In the genomic region with DNA sequence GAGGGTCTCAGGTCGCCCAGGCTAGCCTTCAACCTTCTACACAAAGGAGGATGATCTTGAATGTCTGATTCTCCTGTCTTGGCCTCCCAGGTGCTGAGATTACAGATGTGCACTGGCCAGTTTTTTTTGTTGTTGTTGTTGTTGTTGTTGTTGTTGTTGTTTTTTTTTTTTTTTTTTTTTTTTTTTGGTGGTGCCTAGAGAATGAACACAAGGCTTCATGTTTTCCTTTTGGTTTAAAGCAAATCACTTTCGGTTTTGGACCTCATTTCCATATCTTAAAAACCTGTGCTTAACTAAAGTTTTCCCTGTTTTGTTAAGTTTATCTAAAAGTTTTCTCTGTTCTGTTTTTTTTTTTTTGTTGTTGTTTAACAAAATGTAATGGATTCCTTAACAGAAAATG, we compare ENCODE assay signal across 8 mouse cellular contexts. TPM values are rescaled to one million over a fixed set of nuclear protein-coding genes. Genes with fewer than 3 reads are reported as not detected.
DNase-seq lines count a peak whose midpoint lies in the region; ATAC-seq and TF ChIP-seq lines count a peak whose summit lies in the region.

No protein-coding gene starts in this region.

- 5% methylated on average over 2 of the region's 2 CpGs for WGBS in heart, embryonic 11.5 days (ENCODE audit: insufficient replicate concordance)
- WGBS in forebrain, embryonic 15.5 days = 6% methylated on average over 2 of the region's 2 CpGs
- WGBS in liver, embryonic 16.5 days (ENCODE audit: insufficient replicate concordance) = 7% methylated on average over 2 of the region's 2 CpGs

- peak overlapping the region; percentile 98 for H3K4me3 ChIP-seq in heart, embryonic 11.5 days (ENCODE audit: low read depth, low read length)
- peak overlapping the region; percentile 94 for H3K4me3 ChIP-seq in C2C12 (ENCODE audit: insufficient read depth, poor library complexity, severe bottlenecking)
- H3K4me3 ChIP-seq in forebrain, embryonic 15.5 days = peak overlapping the region; percentile 90
- H3K4me3 ChIP-seq in liver, embryonic 16.5 days (ENCODE audit: low read depth, low read length) = peak overlapping the region; percentile 96

- H3K79me3 ChIP-seq in C2C12 (ENCODE audit: low read depth) = peaks cover 63% of the 10 kb centered on the region

- peak overlapping the region; percentile 84 for H3ac ChIP-seq in C2C12 (ENCODE audit: control insufficient read depth, insufficient read length, low read depth)

- TF ChIP-seq CTCF in C2C12 (IDR thresholded peaks at IDR 0.05; ENCODE audit: control insufficient read depth, insufficient read depth, insufficient read length) = no peak

- H3K27ac ChIP-seq in heart, embryonic 11.5 days (ENCODE audit: low read depth, low read length) = no peak overlapping the region
- no peak overlapping the region for H3K27ac ChIP-seq in forebrain, embryonic 15.5 days (replicated peaks)
- no peak overlapping the region; the same call in 1 of the 2 replicates for H3K27ac ChIP-seq in liver, embryonic 16.5 days (ENCODE audit: low read length)

- peaks cover 67% of the 10 kb centered on the region for H3K79me2 ChIP-seq in C2C12 (ENCODE audit: control insufficient read depth, insufficient read depth)

- DNase-seq in heart, adult 8-10 months (ENCODE audit: low spot score) = no peak
- DNase-seq in embryo, embryonic 11 days = no peak
- DNase-seq in frontal cortex, postnatal 25 days (ENCODE audit: low spot score in 2 of 2) = no peak
- DNase-seq in right cerebral cortex, postnatal 36 days (ENCODE audit: low spot score in 2 of 2) = no peak

- H3K4me1 ChIP-seq in heart, embryonic 11.5 days (ENCODE audit: control insufficient read depth, insufficient read depth, low read length) = peaks cover 27% of the 10 kb centered on the region
- H3K4me1 ChIP-seq in forebrain, embryonic 15.5 days = peaks cover 64% of the 10 kb centered on the region
- peaks cover 22% of the 10 kb centered on the region for H3K4me1 ChIP-seq in liver, embryonic 16.5 days (ENCODE audit: control insufficient read depth, low read depth, low read length)

- H3K4me2 ChIP-seq in heart, embryonic 11.5 days = peak overlapping the region; percentile 80
- peak overlapping the region; percentile 95 for H3K4me2 ChIP-seq in forebrain, embryonic 15.5 days (replicated peaks)
- peak overlapping the region; percentile 96 for H3K4me2 ChIP-seq in liver, embryonic 16.5 days (ENCODE audit: low read depth, low read length)

- no peaks in the 10 kb centered on the region for H3K9me3 ChIP-seq in heart, embryonic 11.5 days (replicated peaks; ENCODE audit: control insufficient read depth, low read length)
- no peaks in the 10 kb centered on the region for H3K9me3 ChIP-seq in forebrain, embryonic 15.5 days
- no peaks in the 10 kb centered on the region for H3K9me3 ChIP-seq in liver, embryonic 16.5 days (replicated peaks; ENCODE audit: control insufficient read depth, low read length)

- peak overlapping the region; percentile 98; the same call in 1 of the 2 replicates for H3K9ac ChIP-seq in heart, embryonic 11.5 days (ENCODE audit: low read depth, low read length)
- H3K9ac ChIP-seq in forebrain, embryonic 15.5 days (replicated peaks) = peak overlapping the region; percentile 78
- peak overlapping the region; percentile 95 for H3K9ac ChIP-seq in liver, embryonic 16.5 days (ENCODE audit: low read depth, low read length)

- no peaks in the 10 kb centered on the region for H3K27me3 ChIP-seq in heart, embryonic 11.5 days (ENCODE audit: control insufficient read depth, insufficient read depth, low read length)
- H3K27me3 ChIP-seq in C2C12 (ENCODE audit: control insufficient read depth, insufficient read depth, insufficient read length) = no peaks in the 10 kb centered on the region
- no peaks in the 10 kb centered on the region for H3K27me3 ChIP-seq in forebrain, embryonic 15.5 days
- H3K27me3 ChIP-seq in liver, embryonic 16.5 days (ENCODE audit: control insufficient read depth, insufficient read depth, low read depth, low read length) = no peaks in the 10 kb centered on the region

- no peaks in the 10 kb centered on the region for H3K36me3 ChIP-seq in heart, embryonic 11.5 days (ENCODE audit: control insufficient read depth, insufficient read depth, low read length)
- peaks cover 48% of the 10 kb centered on the region for H3K36me3 ChIP-seq in C2C12 (ENCODE audit: control insufficient read depth, insufficient read depth)
- H3K36me3 ChIP-seq in forebrain, embryonic 15.5 days = no peaks in the 10 kb centered on the region; the same call in 1 of the 2 replicates
- H3K36me3 ChIP-seq in liver, embryonic 16.5 days (ENCODE audit: control insufficient read depth, insufficient read depth) = peaks cover 3% of the 10 kb centered on the region; the same call in 1 of the 2 replicates

- no peak for ATAC-seq in heart, embryonic 11.5 days (replicated peaks; ENCODE audit: insufficient number of reproducible peaks, low FRiP score, low TSS enrichment)
- ATAC-seq in forebrain, embryonic 15.5 days (replicated peaks) = no peak
- ATAC-seq in liver, embryonic 16.5 days (ENCODE audit: low read depth) = no peak

TF ChIP-seq in C2C12, 6 proteins besides CTCF, POLR2A, EP300 and RAD21:
- no peak for TF ChIP-seq FOSL1 (IDR thresholded peaks at IDR 0.05; ENCODE audit: insufficient read depth, low read length, poor library complexity, severe bottlenecking)
- TF ChIP-seq CEBPB (IDR thresholded peaks at IDR 0.05; ENCODE audit: low read depth) = no peak
- TF ChIP-seq MYOD1 (IDR thresholded peaks at IDR 0.05; ENCODE audit: control insufficient read depth, insufficient read length, low read depth) = no peak
- no peak for TF ChIP-seq USF1 (IDR thresholded peaks at IDR 0.05; ENCODE audit: low read depth)
- no peak for TF ChIP-seq MYOG (IDR thresholded peaks at IDR 0.05; ENCODE audit: control insufficient read depth, extremely low read depth, insufficient read length)
- TF ChIP-seq MAX (IDR thresholded peaks at IDR 0.05) = no peak

RNA-seq across cellular contexts. Expression of gene Alkbh5, which starts 3.4 kb away (rescaled TPM):
- polyA plus RNA-seq in heart, embryonic 11.5 days (2014; fragmentation: Nextera tagmentation; extraction: Ambion mirVana) = 31.6 and 35.0 TPM in 2 replicates
- 10 to 100 TPM; 81.3 to 88.8 (median 82.6) TPM for total RNA-seq in heart, adult 8-10 months (2022)
- polyA plus RNA-seq in C2C12 (2012; fragmentation: generic; extraction: Trizol) = 20.1 TPM
- polyA plus RNA-seq in forebrain, embryonic 15.5 days (2015; fragmentation: Nextera tagmentation; extraction: Ambion mirVana) = 27.5 and 27.9 TPM in 2 replicates
- polyA plus RNA-seq in liver, embryonic 16.5 days (2015; fragmentation: Nextera tagmentation; extraction: Ambion mirVana) = 15.3 and 15.4 TPM in 2 replicates
